10 mouse cellular contexts compared by ENCODE assay signal in genomic region chr14:60912981-60913468, GRCm38 (mm10).
DNase-seq lines count a peak whose midpoint lies in the region; ATAC-seq and TF ChIP-seq lines count a peak whose summit lies in the region.
"Had no signal": no experiment of that assay in that cellular context is flagged by ENCODE, and none has a peak within 500 bp of the region (broad histone marks: within the 10 kb centered on the region; RNA-seq: fewer than 3 reads in every experiment).

No protein-coding gene starts in this region.

- DNase-seq in kidney, adult 9 months: no peak
- DNase-seq in Muller cell, postnatal 12 days (ENCODE audit: inconsistent ontology term): peak; percentile 60
- peak; percentile 11 for DNase-seq in embryonic facial prominence, embryonic 11.5 days (ENCODE audit: low spot score)
- peak; percentile 81 for DNase-seq in kidney, postnatal 0 days (ENCODE audit: low spot score)
- DNase-seq in layer of hippocampus, adult 2 months (ENCODE audit: low spot score in 2 of 2): no peak
- no peak for DNase-seq in spleen, postnatal 10 days (ENCODE audit: low spot score in 2 of 2)
- DNase-seq: right cerebral cortex, postnatal 25 days had no signal

- WGBS in kidney, embryonic 16.5 days: 12% methylated on average over 8 of the region's 8 CpGs
- WGBS in embryonic facial prominence, embryonic 11.5 days: 20% methylated on average over 8 of the region's 8 CpGs
- 13% methylated on average over 8 of the region's 8 CpGs for WGBS in kidney, postnatal 0 days

- H3K36me3 ChIP-seq in kidney, embryonic 16.5 days (ENCODE audit: insufficient read depth, low read length): no peaks in the 10 kb centered on the region
- no peaks in the 10 kb centered on the region for H3K36me3 ChIP-seq in embryonic facial prominence, embryonic 11.5 days (replicated peaks; ENCODE audit: control insufficient read depth, insufficient read depth, low read depth, low read length)
- no peaks in the 10 kb centered on the region for H3K36me3 ChIP-seq in kidney, postnatal 0 days (ENCODE audit: insufficient read depth, low read length)
- H3K36me3 ChIP-seq: neural tube, embryonic 13.5 days had no signal

- peaks cover 17% of the 10 kb centered on the region; the same call in 1 of the 2 replicates for H3K4me1 ChIP-seq in kidney, embryonic 16.5 days (ENCODE audit: insufficient read depth, low read length)
- H3K4me1 ChIP-seq in embryonic facial prominence, embryonic 11.5 days (ENCODE audit: control insufficient read depth, insufficient read depth, low read length): no peaks in the 10 kb centered on the region
- peaks cover 8% of the 10 kb centered on the region; the same call in 1 of the 2 replicates for H3K4me1 ChIP-seq in kidney, postnatal 0 days (replicated peaks; ENCODE audit: insufficient read depth, low read length)

- peak overlapping the region; percentile 73 for H3K27ac ChIP-seq in kidney, embryonic 16.5 days (ENCODE audit: low read length)
- no peak overlapping the region for H3K27ac ChIP-seq in embryonic facial prominence, embryonic 11.5 days (replicated peaks; ENCODE audit: low read depth, low read length)
- H3K27ac ChIP-seq in kidney, postnatal 0 days: peak overlapping the region; percentile 68
- H3K27ac ChIP-seq in layer of hippocampus, adult 2 months: no peak overlapping the region
- H3K27ac ChIP-seq: macrophage; neural tube, embryonic 13.5 days had no signal

- H3K4me2 ChIP-seq in kidney, embryonic 16.5 days (replicated peaks; ENCODE audit: low read depth, low read length): no peak overlapping the region
- no peak overlapping the region for H3K4me2 ChIP-seq in embryonic facial prominence, embryonic 11.5 days (ENCODE audit: low read depth, low read length)
- H3K4me2 ChIP-seq in kidney, postnatal 0 days (ENCODE audit: low read length): no peak overlapping the region
- H3K4me2 ChIP-seq: neural tube, embryonic 13.5 days had no signal

- no peak overlapping the region for H3K4me3 ChIP-seq in kidney, embryonic 16.5 days (ENCODE audit: low read length)
- H3K4me3 ChIP-seq in embryonic facial prominence, embryonic 11.5 days (ENCODE audit: low read depth, low read length): no peak overlapping the region
- no peak overlapping the region for H3K4me3 ChIP-seq in kidney, postnatal 0 days (replicated peaks; ENCODE audit: low read depth, low read length)
- H3K4me3 ChIP-seq in layer of hippocampus, adult 2 months: no peak overlapping the region
- H3K4me3 ChIP-seq: neural tube, embryonic 13.5 days had no signal

- no peaks in the 10 kb centered on the region for H3K9me3 ChIP-seq in kidney, embryonic 16.5 days (ENCODE audit: low read length)
- no peaks in the 10 kb centered on the region for H3K9me3 ChIP-seq in embryonic facial prominence, embryonic 11.5 days (replicated peaks; ENCODE audit: control insufficient read depth, low read length)
- no peaks in the 10 kb centered on the region for H3K9me3 ChIP-seq in kidney, postnatal 0 days (replicated peaks; ENCODE audit: low read length)
- H3K9me3 ChIP-seq: neural tube, embryonic 13.5 days had no signal

- H3K9ac ChIP-seq in kidney, embryonic 16.5 days (replicated peaks; ENCODE audit: low read length): no peak overlapping the region; the same call in 1 of the 2 replicates
- H3K9ac ChIP-seq in embryonic facial prominence, embryonic 11.5 days (replicated peaks; ENCODE audit: low read length): no peak overlapping the region
- H3K9ac ChIP-seq in kidney, postnatal 0 days (ENCODE audit: low read depth, low read length): no peak overlapping the region
- H3K9ac ChIP-seq: neural tube, embryonic 13.5 days had no signal

- ATAC-seq in kidney, embryonic 16.5 days (ENCODE audit: low FRiP score, low TSS enrichment): peak; percentile 81
- ATAC-seq in embryonic facial prominence, embryonic 11.5 days (replicated peaks; ENCODE audit: insufficient number of reproducible peaks, low FRiP score, low TSS enrichment, low read depth): no peak
- ATAC-seq in kidney, postnatal 0 days (replicated peaks; ENCODE audit: low FRiP score, low read depth): no peak; the same call in 1 of the 2 replicates

- no peaks in the 10 kb centered on the region for H3K27me3 ChIP-seq in kidney, embryonic 16.5 days (ENCODE audit: insufficient read depth, low read length)
- no peaks in the 10 kb centered on the region for H3K27me3 ChIP-seq in embryonic facial prominence, embryonic 11.5 days (ENCODE audit: control insufficient read depth, insufficient read depth, low read length)
- H3K27me3 ChIP-seq in kidney, postnatal 0 days (ENCODE audit: insufficient read depth, low read length): no peaks in the 10 kb centered on the region
- H3K27me3 ChIP-seq: neural tube, embryonic 13.5 days had no signal

- TF ChIP-seq CTCF in kidney, postnatal 0 days (IDR thresholded peaks at IDR 0.05; ENCODE audit: low read depth): no peak
- no peak for TF ChIP-seq CTCF in layer of hippocampus, adult 2 months (conservative IDR thresholded peaks at IDR 0.05)

Comparison
In these comparisons a context has a peak if more than half of its experiments do, and no peak if none do; other contexts are left out.
1. DNase-seq: peak in Muller cell, postnatal 12 days (single experiment), embryonic facial prominence, embryonic 11.5 days (single experiment) and kidney, postnatal 0 days (single experiment); none in kidney, adult 9 months (single experiment), layer of hippocampus, adult 2 months (0 of 2) and spleen, postnatal 10 days (0 of 2).
2. H3K27ac ChIP-seq: peak in kidney, embryonic 16.5 days (single experiment) and kidney, postnatal 0 days (single experiment); none in embryonic facial prominence, embryonic 11.5 days (single experiment) and layer of hippocampus, adult 2 months (single experiment).